Mouse (Mus musculus) B cell, adult 2 months (primary cell): Measurements from ENCODE around the gene B4galt1.

Experiments
- DNase-seq, 2 experiments: peaks; one replicate each; pipeline ENCODE4 v3.0.0; 2022

Gene B4galt1

GRCm38 (mm10) chr4:40853565-40854386 is at the start of gene B4galt1:
Gene B4galt1, minus strand, starts transcription at chr4:40854005.
- DNase-seq, result peak; percentile 98 to 99

GRCm38 (mm10) chr4:40900612-40901011 is 46.8 kb upstream of the B4galt1 start:
- no peak for DNase-seq

DNA sequence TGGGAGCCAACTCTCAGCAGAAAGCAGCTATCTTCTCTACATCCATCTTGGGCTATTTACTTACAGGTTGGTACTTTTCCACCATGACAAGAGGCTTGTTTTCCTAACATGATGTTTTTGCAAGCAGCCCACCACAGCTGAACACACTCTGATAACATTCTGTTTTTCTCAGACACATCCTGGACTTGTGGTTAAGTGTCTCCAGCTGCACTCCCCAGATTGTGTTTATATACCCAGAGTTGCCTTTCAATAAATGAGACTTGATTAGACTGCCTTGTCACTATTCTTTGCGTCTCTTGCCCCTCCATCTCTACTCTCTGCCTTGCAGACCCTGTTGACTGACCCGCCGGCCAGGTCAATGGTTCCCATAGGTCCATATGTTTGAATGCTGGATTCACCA is 46.3 kb upstream of the B4galt1 start:
- no peak for DNase-seq

GRCm38 (mm10) chr4:40899264-40899663 is 45.5 kb upstream of the B4galt1 start:
- DNase-seq, result no peak

DNA sequence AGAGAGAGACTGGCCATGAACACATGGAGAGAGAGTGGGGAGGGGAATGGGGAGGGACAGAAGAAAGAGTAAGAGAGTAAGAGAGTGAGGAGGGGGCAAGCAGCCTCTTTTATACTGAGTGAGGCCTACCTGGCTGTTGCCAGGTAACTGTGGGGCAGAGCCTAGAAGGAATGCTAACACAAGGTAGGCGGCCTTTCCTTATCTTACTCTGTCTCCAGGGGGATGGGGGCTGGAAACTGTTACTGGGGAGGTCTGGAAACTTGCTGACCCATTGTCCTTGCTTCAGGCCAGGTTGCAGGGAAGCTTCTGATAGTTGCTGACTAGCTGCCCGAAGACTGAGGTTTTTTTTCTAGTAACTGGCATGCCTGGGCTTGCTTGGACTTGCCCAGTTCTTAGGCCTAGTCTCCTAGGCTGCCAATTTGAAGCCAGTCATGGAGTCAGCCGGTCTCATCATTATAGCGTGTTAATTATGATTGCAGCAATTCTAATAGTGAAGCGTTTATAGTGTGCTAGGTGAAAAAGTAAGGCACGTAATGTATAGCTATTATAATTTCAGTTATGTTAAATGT is 44.8 kb upstream of the B4galt1 start:
- no peak for DNase-seq

DNA sequence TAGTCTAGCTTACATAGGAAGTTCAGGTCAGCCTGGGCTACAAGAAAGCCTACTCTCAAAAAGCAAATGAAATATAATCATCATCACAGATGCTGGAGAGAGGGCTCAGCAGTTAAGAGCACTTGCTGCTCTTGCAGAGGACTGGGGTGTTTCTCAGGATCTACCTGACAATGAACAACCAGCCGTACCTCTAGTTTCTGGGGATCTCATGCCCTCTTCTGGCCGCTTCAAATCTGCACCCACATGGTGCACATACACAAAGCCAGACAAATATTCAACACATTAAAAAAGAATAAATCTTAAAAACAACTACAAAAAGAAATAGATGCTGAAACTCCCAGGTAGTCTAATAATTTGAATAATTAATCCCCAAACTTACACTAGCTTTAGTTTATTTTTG is 41.8 kb upstream of the B4galt1 start:
- DNase-seq, result no peak

GRCm38 (mm10) chr4:40895118-40895517 is 41.3 kb upstream of the B4galt1 start:
- DNase-seq, result no peak

DNA sequence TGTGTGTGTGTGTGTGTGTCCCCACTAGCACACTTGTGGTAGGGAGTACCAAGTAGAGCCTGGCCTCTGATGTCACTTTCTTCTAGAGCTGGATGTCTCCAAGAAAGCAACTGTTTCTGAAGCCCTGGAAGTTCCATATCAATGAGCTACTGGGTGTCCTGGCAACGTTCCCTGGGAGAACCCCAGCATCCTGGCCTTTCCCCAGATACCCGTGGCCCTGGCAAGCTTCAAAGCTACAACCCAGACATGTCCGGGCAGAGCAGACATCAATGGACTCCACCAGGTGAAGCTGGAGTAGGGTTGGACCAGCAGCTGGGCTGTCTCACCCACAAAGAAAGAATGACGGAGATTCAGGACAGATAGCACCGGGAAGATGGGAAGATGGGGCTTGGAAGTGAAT is 37.4 kb upstream of the B4galt1 start:
- DNase-seq, result no peak

- DNase-seq, result no peak
These were observed 36.2 kb upstream of the B4galt1 start for GRCm38 (mm10) chr4:40889983-40890382.

DNA sequence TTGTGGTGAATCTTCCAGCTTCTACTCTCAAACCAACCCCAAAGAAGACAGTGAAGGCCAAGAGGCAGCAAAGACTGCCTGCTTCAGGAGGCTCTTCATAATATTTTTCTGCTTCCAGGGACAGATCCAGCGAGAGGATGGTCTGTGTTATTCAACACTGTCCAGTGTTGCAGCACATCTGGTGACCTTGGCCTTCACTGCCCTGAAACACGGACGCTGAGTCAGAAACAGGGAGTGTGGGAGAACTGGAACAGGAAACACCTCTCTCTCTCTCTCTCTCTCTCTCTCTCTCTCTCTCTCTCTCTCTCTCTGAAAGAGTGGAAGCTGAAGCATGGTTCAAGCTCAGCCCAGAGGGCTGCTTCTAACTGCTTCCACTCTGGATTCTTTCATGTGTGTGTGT is 35.4 kb upstream of the B4galt1 start:
- no peak for DNase-seq

DNA sequence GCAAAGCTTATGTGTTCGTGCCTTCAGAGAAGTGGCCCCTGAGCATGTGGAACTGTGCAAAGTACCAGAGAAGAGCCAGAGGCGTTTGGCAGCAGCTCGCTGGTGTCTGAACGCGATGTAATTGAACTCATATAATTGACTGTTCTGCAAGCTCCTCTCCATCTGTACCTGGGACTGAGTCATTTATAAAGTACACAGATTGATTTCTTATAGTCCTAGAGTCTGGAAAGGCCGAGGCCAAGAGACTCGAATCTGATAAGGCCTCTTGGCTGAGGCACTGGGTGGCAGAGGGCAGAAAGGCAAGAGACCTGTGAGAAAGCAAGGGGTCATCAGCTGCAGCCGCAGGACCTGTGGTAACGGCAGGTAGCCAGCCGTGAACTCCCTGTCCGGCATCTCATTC is 35.0 kb upstream of the B4galt1 start:
- no peak for DNase-seq

- no peak for DNase-seq
These were observed 32.1 kb upstream of the B4galt1 start for GRCm38 (mm10) chr4:40885883-40886282.

DNA sequence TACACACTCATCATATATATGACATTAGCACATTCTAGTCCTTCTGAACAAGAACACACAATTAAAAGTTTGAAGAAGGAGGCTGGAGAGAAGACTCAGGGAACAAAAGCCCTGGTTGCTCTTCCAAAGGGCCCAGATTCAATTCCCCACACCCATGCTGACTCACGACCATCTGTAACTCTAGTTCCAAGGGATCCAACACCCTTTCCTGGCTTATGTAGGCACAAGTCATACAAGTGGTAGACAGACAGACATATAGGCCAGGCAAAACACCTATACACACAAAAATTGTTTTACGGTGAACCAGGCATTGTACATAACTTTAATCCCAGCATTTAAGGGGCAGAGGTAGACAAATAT is 31.3 kb upstream of the B4galt1 start:
- no peak for DNase-seq

DNA sequence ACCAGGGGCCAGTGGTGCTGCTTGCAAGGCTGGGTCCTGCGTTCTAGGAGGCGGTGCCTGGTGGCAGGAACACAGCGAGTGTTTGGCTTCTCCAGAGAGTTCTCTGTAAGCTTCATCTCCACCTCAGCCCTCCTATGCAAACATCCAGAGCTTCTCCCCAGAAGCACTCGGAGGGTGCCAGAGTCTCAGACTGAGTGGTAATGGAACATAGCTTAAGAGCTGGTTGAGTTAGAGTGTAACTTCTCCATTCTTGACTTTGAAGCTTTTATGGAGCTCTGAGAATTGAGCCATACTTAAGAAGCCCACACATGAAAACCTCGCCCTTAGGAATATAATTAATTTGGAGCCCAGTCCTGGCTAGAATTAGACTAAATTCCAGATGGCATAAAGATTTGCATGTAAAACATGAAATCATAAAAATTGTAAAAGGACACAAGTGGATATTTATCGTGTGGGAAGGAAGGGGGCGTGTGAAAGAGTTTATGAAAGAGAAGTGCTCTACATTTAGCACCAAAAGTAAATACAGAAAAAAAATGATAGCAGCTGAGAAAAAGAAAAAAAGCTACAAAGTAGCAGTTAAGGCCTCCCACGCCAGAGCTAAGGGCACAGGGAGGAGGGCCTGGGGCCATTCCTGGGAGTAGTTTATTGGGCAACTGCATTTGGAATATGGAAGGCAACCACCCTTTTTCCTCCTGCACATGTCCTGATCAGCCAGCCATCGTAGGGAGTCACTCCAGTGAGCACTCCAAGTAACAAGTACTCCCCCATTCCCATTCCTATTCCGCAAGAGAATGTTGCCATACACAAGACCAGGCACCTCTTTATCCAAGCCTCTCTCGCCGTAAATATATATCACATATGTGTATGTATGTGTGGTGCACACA is 30.7 kb upstream of the B4galt1 start:
- DNase-seq, result no peak

DNA sequence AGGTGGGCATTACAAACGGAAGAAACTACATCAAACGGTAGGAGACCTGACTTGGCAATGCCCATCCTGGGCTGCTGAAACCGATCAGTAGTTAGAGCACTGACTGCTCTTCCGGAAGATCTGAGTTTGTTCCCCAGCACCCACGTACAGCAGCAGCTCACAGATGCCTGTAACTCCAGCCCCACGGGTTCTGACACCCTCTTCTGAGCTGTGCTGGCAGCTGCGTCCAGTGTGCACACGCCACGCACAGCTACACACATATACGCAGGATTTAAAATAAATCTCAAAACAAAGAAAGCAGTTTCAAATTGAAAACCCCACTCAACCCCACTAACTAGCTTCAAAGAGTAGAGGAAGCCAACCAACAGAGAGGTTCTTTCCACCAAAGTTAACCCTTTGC is 29.4 kb upstream of the B4galt1 start:
- peak; percentile 16 to 19 for DNase-seq

DNA sequence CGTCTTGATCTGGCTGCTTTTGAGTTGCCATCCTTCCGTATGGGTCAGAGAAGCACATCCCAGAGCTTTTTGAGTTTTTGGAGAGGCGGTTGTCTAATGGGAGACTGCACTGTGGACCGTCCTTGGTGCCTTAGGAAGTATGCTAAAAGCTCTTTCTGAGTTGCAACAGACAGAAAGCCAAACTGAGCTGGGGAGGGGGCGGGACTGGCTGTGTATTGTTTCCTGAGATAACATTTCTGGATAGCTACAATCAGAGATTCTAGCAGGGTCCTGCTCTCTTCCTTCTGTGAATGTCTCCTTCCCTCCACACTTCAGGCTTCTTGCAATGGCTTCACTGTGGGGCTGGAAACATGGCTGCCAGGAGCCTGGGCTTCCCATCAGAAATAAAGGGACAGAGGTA is 23.7 kb upstream of the B4galt1 start:
- DNase-seq, result no peak

DNA sequence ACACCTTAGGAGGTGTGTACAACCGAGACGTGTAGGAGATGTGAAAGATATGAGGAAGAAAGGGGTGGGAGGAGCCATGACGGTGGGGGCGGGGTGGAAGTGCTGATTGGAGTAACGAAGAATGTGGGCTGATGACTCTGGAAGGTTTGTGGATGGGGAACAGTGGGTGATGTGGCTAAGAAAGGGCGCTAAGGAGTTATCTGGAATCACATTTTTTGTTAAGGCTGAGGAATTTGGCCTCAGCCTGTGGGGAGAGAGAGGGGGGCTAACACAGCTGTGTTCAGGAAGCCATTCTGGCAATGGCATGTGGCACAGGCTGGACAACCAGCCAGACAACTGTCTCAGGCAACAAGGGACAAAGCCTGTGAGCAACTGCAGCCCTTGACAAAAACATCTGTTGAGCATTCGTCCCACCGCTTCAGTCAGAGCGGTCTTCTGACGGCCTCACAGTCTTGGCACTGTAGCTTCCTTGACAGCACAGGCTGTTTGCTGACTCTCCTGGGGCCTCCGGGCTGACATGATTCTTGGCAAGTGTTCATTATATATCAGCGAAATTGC is 23.1 kb upstream of the B4galt1 start:
- DNase-seq, result peak; percentile 63 to 64

DNA sequence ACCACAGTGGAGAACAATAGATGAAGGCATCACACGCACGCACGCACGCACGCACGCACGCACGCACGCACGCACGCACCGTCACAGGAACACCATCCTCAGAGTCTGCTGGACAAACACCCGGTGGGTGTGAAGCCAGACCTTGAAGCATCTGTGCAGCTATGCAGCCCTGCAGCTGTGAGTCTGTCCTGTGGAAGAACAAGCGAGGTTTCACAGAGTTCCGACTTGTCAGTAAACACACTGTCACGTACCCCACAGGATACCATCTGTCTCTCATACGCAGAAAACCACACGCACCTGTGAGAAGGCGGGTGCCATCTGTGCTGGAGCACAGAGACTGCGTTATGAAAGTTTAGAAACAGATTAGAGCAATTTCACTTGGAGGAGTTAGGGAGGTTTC is 22.0 kb upstream of the B4galt1 start:
- DNase-seq, result peak; percentile 75 to 77

DNA sequence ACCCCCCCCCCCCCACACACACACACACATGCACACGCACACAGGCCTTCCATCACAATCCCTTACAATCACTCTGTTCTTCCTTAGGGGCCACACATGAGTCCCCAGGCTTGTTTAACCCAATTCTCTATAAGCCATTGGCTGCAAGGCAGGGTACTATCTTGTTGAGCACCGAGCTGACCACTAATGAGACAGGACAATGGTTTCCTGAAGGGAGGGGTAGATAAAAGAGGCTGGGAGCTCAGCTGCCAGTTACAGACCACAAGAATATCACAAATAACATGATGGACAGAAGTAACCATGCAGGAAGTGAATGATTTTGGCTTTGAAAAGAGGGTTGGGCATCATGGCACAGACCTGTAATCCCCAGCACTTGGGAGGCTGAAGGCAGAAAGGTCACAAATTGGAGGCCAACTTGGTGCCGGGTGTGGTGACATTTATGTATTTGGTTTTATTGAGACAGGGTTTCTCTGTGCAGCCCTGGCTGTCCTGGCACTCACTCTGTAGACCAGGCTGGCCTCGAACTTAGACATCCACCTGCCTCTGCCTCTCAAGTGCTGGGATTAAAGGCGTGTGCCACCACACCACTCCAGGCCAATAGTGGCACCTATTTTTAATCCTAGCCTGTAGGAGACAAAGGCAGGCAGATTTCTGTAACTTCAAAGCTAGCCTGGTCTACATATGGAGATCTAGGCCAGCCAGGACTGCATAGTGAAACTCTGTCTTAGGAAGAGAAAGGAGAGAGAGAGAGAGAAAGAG is 21.2 kb upstream of the B4galt1 start:
- no peak for DNase-seq

DNA sequence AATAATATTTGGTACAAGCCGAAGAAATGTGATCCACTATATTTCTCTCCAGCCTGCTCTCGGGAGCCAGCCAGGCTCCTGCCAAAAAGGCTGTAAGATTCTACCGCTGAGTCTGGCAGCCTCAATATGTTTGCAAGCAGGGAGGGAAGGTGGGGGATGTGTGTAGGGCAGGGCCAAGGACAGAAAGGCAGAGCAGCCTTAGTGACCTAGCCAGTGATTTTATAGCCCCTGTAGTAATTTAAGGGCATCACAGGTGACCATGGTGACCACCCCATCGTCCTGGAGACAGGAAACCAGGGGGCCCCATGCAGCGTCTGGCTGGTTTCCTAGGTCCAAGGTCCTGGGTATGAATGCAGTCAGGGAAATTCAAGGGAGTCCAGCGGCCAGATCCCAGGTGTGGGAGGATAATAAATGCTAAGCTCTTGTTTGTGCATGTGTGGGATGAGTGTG is 20.4 kb upstream of the B4galt1 start:
- no peak for DNase-seq

DNA sequence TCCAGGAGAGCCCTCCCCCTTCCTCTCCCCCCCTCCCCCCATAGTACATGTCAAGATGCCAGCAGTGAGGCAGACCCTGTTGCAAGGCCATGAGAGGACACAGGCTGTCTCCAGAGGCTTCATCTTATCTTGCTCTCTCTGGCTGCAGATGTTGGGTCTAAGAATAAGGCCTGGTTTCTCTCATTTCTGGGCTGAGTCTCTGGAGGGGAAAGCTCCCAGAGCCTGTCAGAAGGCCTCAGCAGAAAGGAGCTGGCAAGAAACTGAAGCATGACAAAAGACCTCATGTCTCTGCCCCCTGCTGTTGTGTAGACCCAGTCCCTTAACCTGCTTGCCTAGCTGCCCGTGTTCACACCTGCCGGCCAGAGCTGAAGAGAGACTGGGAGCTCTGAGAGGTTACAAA is 19.5 kb upstream of the B4galt1 start:
- no peak for DNase-seq

- no peak for DNase-seq
These were observed 18.3 kb upstream of the B4galt1 start for GRCm38 (mm10) chr4:40872129-40872528.

DNA sequence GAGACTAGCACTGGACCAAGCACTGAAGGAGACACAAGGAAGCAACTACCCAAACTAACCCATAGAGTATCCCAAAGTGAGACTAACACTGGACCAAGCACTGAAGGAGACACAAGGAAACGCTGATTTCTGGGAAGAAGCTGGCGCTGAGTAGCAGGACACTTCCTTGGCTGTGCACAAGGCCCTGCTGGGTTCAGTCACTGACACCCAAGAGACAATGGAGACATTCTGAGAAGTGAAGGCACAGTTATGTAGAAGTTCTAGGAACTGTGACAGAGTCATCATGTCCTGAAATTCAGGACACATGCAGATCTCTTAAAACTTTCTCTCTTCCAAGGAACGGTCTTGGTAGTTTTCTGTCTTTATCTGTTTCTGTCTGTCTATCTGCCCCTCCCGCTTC is 16.4 kb upstream of the B4galt1 start:
- no peak for DNase-seq
